Mouse (Mus musculus) cerebellum, adult 18-20 months (tissue): Measurements from ENCODE around the gene Ptprn2.
A peak's percentile ranks its signal among the peaks of the same experiment; 100 is the strongest.

Source experiments
- DNase-seq, 2 experiments: peaks; one replicate each; pipeline ENCODE4 v3.0.0; 2021

Gene Ptprn2

GRCm38 (mm10) chr12:117236981-117237380 lies 751.5 kb downstream of the Ptprn2 start:
- DNase-seq: no peak

- DNase-seq: no peak
Observed at GRCm38 (mm10) chr12:117239927-117240715, 754.6 kb downstream of the Ptprn2 start.

- DNase-seq: no peak
Observed at GRCm38 (mm10) chr12:117242181-117242580, 756.7 kb downstream of the Ptprn2 start.

- DNase-seq: no peak
Observed at GRCm38 (mm10) chr12:117245885-117246478, 760.5 kb downstream of the Ptprn2 start.

- DNase-seq: no peak
Observed at GRCm38 (mm10) chr12:117250465-117250864, 764.9 kb downstream of the Ptprn2 start.

- no peak for DNase-seq
Observed at GRCm38 (mm10) chr12:117251663-117252425, 766.3 kb downstream of the Ptprn2 start.

GRCm38 (mm10) chr12:117252426-117252779 lies 766.9 kb downstream of the Ptprn2 start:
- no peak for DNase-seq

GRCm38 (mm10) chr12:117254356-117254755 lies 768.8 kb downstream of the Ptprn2 start:
- no peak for DNase-seq

GRCm38 (mm10) chr12:117255325-117255724 lies 769.8 kb downstream of the Ptprn2 start:
- DNase-seq: no peak

- DNase-seq: no peak
Observed at GRCm38 (mm10) chr12:117255776-117256342, 770.3 kb downstream of the Ptprn2 start.

- no peak for DNase-seq
Observed at GRCm38 (mm10) chr12:117256849-117257204, 771.3 kb downstream of the Ptprn2 start.

GRCm38 (mm10) chr12:117257205-117257920 lies 771.8 kb downstream of the Ptprn2 start:
- no peak for DNase-seq

GRCm38 (mm10) chr12:117257921-117258497 lies 772.5 kb downstream of the Ptprn2 start:
- DNase-seq: no peak

GRCm38 (mm10) chr12:117260391-117261164 lies 775.1 kb downstream of the Ptprn2 start:
- DNase-seq: no peak

GRCm38 (mm10) chr12:117261165-117261440 lies 775.6 kb downstream of the Ptprn2 start:
- no peak for DNase-seq

- DNase-seq: peak; percentile 61 to 75
Observed at GRCm38 (mm10) chr12:117262003-117262402, 776.5 kb downstream of the Ptprn2 start.

- peak; percentile 54 to 55 for DNase-seq
Observed at GRCm38 (mm10) chr12:117263081-117263480, 777.6 kb downstream of the Ptprn2 start.

GRCm38 (mm10) chr12:117265211-117265610 lies 779.7 kb downstream of the Ptprn2 start:
- DNase-seq: no peak

GRCm38 (mm10) chr12:117268543-117269172 lies 783.1 kb downstream of the Ptprn2 start:
- DNase-seq: no peak

GRCm38 (mm10) chr12:117269310-117269709 lies 783.8 kb downstream of the Ptprn2 start:
- DNase-seq: no peak

- no peak for DNase-seq
Observed at GRCm38 (mm10) chr12:117270199-117270598, 784.7 kb downstream of the Ptprn2 start.
